Mouse (Mus musculus) limb, embryonic 12.5 days (tissue): ENCODE data around the gene Nynrin. TPM values are rescaled to one million over a fixed set of nuclear protein-coding genes. Genes with fewer than 3 reads are reported as not detected.

Source experiments
- ATAC-seq: fragments of 200-750 bp; cut with Nextera tagmentation; 2 replicates; pipeline ENCODE4 v1.8.0; 2017; ENCODE audit warnings: low read depth, moderate TSS enrichment; ENCODE audit not compliant: insufficient number of reproducible peaks, insufficient read depth, low FRiP score, low TSS enrichment
- H3K27ac ChIP-seq: fragments of 300-500 bp; sonication (generic); 2 replicates; pipeline ENCODE4 v1.5.1; 2016; ENCODE audit warnings: mild to moderate bottlenecking, moderate library complexity
- H3K27me3 ChIP-seq: fragments of 300-500 bp; sonication (generic); 2 replicates; pipeline ENCODE4 v1.6.1; 2016; ENCODE audit warnings: mild to moderate bottlenecking, moderate library complexity
- H3K36me3 ChIP-seq: fragments of 300-500 bp; sonication (generic); 2 replicates; pipeline ENCODE4 v1.6.1; 2016; ENCODE audit warnings: mild to moderate bottlenecking, moderate library complexity
- H3K4me1 ChIP-seq: fragments of 300-500 bp; sonication (generic); replicated peaks from 2 replicates; pipeline ENCODE4 v1.6.1; 2016
- H3K4me2 ChIP-seq: fragments of 300-500 bp; sonication (generic); 2 replicates; pipeline ENCODE4 v1.6.1; 2016; ENCODE audit warnings: mild to moderate bottlenecking, moderate library complexity
- H3K4me3 ChIP-seq: fragments of 300-500 bp; sonication (generic); replicated peaks from 2 replicates; pipeline ENCODE4 v1.5.1; 2016; ENCODE audit warnings: mild to moderate bottlenecking
- H3K9ac ChIP-seq: fragments of 300-500 bp; sonication (generic); replicated peaks from 2 replicates; pipeline ENCODE4 v1.6.1; 2016; ENCODE audit warnings: mild to moderate bottlenecking, moderate library complexity
- H3K9me3 ChIP-seq: fragments of 300-500 bp; sonication (generic); 2 replicates; pipeline ENCODE4 v1.6.1; 2016; ENCODE audit warnings: mild to moderate bottlenecking, moderate library complexity
- WGBS: fragments of 180-500 bp; shearing (Covaris S2); methylation state at CpG from one replicate; pipeline ENCODE4 v1.1.7; 2016; 5-methylcytosine and 5-hydroxymethylcytosine counted together
- polyA plus RNA-seq: library from polyadenylated mRNA; unstranded; fragments of >200 nt; fragmentation: Nextera tagmentation; extraction: Ambion mirVana; gene quantifications from 2 replicates; pipeline ENCODE4 v1.2.1, GENCODE M21; 2016

Nynrin gene
- polyA plus RNA-seq, 1 experiment from 2014 or later, result 38.9 TPM

GRCm38 (mm10) chr14:55840853-55841366 lies 12.9 kb upstream of the Nynrin start:
- peaks cover 5% of the 10 kb centered on the region for H3K4me1 ChIP-seq

GRCm38 (mm10) chr14:55842794-55843193 lies 11.0 kb upstream of the Nynrin start:
- Histone ChIP-seq H3K4me1 (no peaks in the 10 kb centered on the region), H3K4me3 (no peak overlapping the region), H3K27ac (no peak overlapping the region), H3K9ac (no peak overlapping the region), H3K27me3 (no peaks in the 10 kb centered on the region), H3K9me3 (no peaks in the 10 kb centered on the region), H3K4me2 (no peak overlapping the region), H3K36me3 (no peaks in the 10 kb centered on the region)
- WGBS, result 75% methylated on average over 4 of the region's 4 CpGs
- no peak for ATAC-seq

More at GRCm38 (mm10) chr14:55840853-55841366, 12.9 kb upstream of the Nynrin start:
- no peak for ATAC-seq
- no peak overlapping the region for H3K4me3 ChIP-seq
- no peaks in the 10 kb centered on the region for H3K36me3 ChIP-seq
- no peaks in the 10 kb centered on the region for H3K9me3 ChIP-seq
- H3K9ac ChIP-seq, result no peak overlapping the region
- WGBS, result 66% methylated on average over 4 of the region's 4 CpGs
- no peaks in the 10 kb centered on the region for H3K27me3 ChIP-seq
- no peak overlapping the region for H3K4me2 ChIP-seq
- H3K27ac ChIP-seq, result no peak overlapping the region

- H3K4me1 ChIP-seq, result no peaks in the 10 kb centered on the region; the same call in 1 of the 2 replicates
- no peaks in the 10 kb centered on the region for H3K27me3 ChIP-seq
- H3K4me2 ChIP-seq, result no peak overlapping the region
- no peaks in the 10 kb centered on the region for H3K36me3 ChIP-seq
- no peaks in the 10 kb centered on the region for H3K9me3 ChIP-seq
- H3K27ac ChIP-seq, result no peak overlapping the region
- WGBS, result 68% methylated on average over 9 of the region's 9 CpGs
- H3K9ac ChIP-seq, result no peak overlapping the region
- no peak overlapping the region for H3K4me3 ChIP-seq
- ATAC-seq, result no peak
Measured at GRCm38 (mm10) chr14:55845506-55846294, 8.1 kb upstream of the Nynrin start.

GRCm38 (mm10) chr14:55850885-55851284 lies 2.9 kb upstream of the Nynrin start:
- Histone ChIP-seq H3K27me3 (no peaks in the 10 kb centered on the region), H3K36me3 (no peaks in the 10 kb centered on the region), H3K4me2 (no peak overlapping the region), H3K4me3 (no peak overlapping the region), H3K9me3 (no peaks in the 10 kb centered on the region), H3K27ac (0 out of 2 replicates have a peak overlapping the region, but pooled peaks have one; percentile 98), H3K9ac (no peak overlapping the region), H3K4me1 (peaks cover 28% of the 10 kb centered on the region)
- WGBS, result 61% methylated on average over 6 of the region's 6 CpGs
- ATAC-seq, result no peak

- no peaks in the 10 kb centered on the region for H3K27me3 ChIP-seq
- H3K36me3 ChIP-seq, result peaks cover 12% of the 10 kb centered on the region
- peak overlapping the region; percentile 89 for H3K9ac ChIP-seq
- H3K27ac ChIP-seq, result peak overlapping the region; percentile 98
- whole genome bisulfite sequencing, result under 1% methylated on average over 11 of the region's 11 CpGs
- peak overlapping the region; percentile 78 for H3K4me3 ChIP-seq
- H3K4me1 ChIP-seq, result peaks cover 47% of the 10 kb centered on the region
- H3K4me2 ChIP-seq, result peak overlapping the region; percentile 98
- peak; percentile 91 for ATAC-seq
- no peaks in the 10 kb centered on the region for H3K9me3 ChIP-seq
Measured at GRCm38 (mm10) chr14:55852646-55853551, 911 bp upstream of the Nynrin start.

GRCm38 (mm10) chr14:55854406-55855100 lies 743 bp downstream of the Nynrin start:
- Histone ChIP-seq H3K9ac (peak overlapping the region; percentile 89), H3K9me3 (no peaks in the 10 kb centered on the region), H3K36me3 (peaks cover 22% of the 10 kb centered on the region), H3K27ac (peak overlapping the region; percentile 98), H3K4me1 (peaks cover 58% of the 10 kb centered on the region), H3K27me3 (no peaks in the 10 kb centered on the region), H3K4me3 (peak overlapping the region; percentile 78), H3K4me2 (peak overlapping the region; percentile 98)
- ATAC-seq, result no peak
- under 1% methylated on average over 9 of the region's 9 CpGs for WGBS

GRCm38 (mm10) chr14:55855101-55855561 lies 1.3 kb downstream of the Nynrin start:
- peaks cover 23% of the 10 kb centered on the region for H3K36me3 ChIP-seq
- peak overlapping the region; percentile 98 for H3K4me2 ChIP-seq
- H3K27me3 ChIP-seq, result no peaks in the 10 kb centered on the region
- no peak for ATAC-seq
- H3K4me3 ChIP-seq, result peak overlapping the region; percentile 78
- peaks cover 64% of the 10 kb centered on the region for H3K4me1 ChIP-seq
- peak overlapping the region; percentile 89 for H3K9ac ChIP-seq
- 0% methylated on average over 4 of the region's 4 CpGs for WGBS
- H3K9me3 ChIP-seq, result no peaks in the 10 kb centered on the region
- peak overlapping the region; percentile 98 for H3K27ac ChIP-seq

- Histone ChIP-seq H3K27me3 (no peaks in the 10 kb centered on the region), H3K9me3 (no peaks in the 10 kb centered on the region), H3K9ac (no peak overlapping the region), H3K4me2 (peak overlapping the region; percentile 98), H3K36me3 (peaks cover 34% of the 10 kb centered on the region), H3K4me1 (peaks cover 68% of the 10 kb centered on the region), H3K27ac (no peak overlapping the region), H3K4me3 (peak overlapping the region; percentile 18; the same call in 1 of the 2 replicates)
- WGBS, result 42% methylated on average over 4 of the region's 4 CpGs
- ATAC-seq, result no peak
Measured at GRCm38 (mm10) chr14:55857588-55857987, 3.8 kb downstream of the Nynrin start.

- H3K27ac ChIP-seq, result peak overlapping the region; percentile 14; the same call in 1 of the 2 replicates
- no peaks in the 10 kb centered on the region for H3K9me3 ChIP-seq
- H3K9ac ChIP-seq, result no peak overlapping the region
- H3K27me3 ChIP-seq, result no peaks in the 10 kb centered on the region
- WGBS, result 66% methylated on average over 6 of the region's 6 CpGs
- H3K36me3 ChIP-seq, result peaks cover 75% of the 10 kb centered on the region
- H3K4me3 ChIP-seq, result no peak overlapping the region
- H3K4me2 ChIP-seq, result no peak overlapping the region
- H3K4me1 ChIP-seq, result peaks cover 59% of the 10 kb centered on the region
- no peak for ATAC-seq
Measured at GRCm38 (mm10) chr14:55862186-55862585, 8.4 kb downstream of the Nynrin start.

- H3K4me3 ChIP-seq, result no peak overlapping the region
- no peaks in the 10 kb centered on the region for H3K27me3 ChIP-seq
- H3K9me3 ChIP-seq, result no peaks in the 10 kb centered on the region
- H3K4me1 ChIP-seq, result peaks cover 51% of the 10 kb centered on the region
- peaks cover 75% of the 10 kb centered on the region for H3K36me3 ChIP-seq
- 89% methylated on average over 10 of the region's 10 CpGs for WGBS
- H3K4me2 ChIP-seq, result no peak overlapping the region
- no peak for ATAC-seq
- H3K9ac ChIP-seq, result no peak overlapping the region
- H3K27ac ChIP-seq, result 0 out of 2 replicates have a peak overlapping the region, but pooled peaks have one; percentile 29
Measured at GRCm38 (mm10) chr14:55862970-55863369, 9.2 kb downstream of the Nynrin start.
